Mouse (Mus musculus) CH12.LX (cell line): ENCODE results near the gene Nupr1.
"Not testable (repeated sequence)": the region's sequence is repeated elsewhere in the genome, so short reads cannot be mapped to it uniquely, and the experiment has no call there.

Source experiments
- BHLHE40 ChIP-seq: IDR thresholded peaks from 2 replicates; pipeline ENCODE4 v1.6.1; 2011; ENCODE audit warnings: mild to moderate bottlenecking, low read depth, low read length, improper control_type of control experiment
- CTCF ChIP-seq, 2 experiments: IDR thresholded peaks in 1 of 2; conservative IDR thresholded peaks in 1 of 2; 2 replicates each; pipeline ENCODE4 v1.5.1; 2011 to 2012; ENCODE audit warnings: low read depth in 2 of 2, low read length in 2 of 2, improper control_type of control experiment in 1 of 2, inconsistent platforms in 1 of 2, mild to moderate bottlenecking in 1 of 2, moderate library complexity in 1 of 2
- HCFC1 ChIP-seq: IDR thresholded peaks from 2 replicates; pipeline ENCODE4 v1.6.1; 2012; ENCODE audit warnings: low read depth, mild to moderate bottlenecking, inconsistent platforms, low read length, improper control_type of control experiment
- POLR2A ChIP-seq: IDR thresholded peaks from 2 replicates; pipeline ENCODE4 v1.6.1; 2011; ENCODE audit warnings: low read depth, mild to moderate bottlenecking, improper control_type of control experiment, low read length

DNA sequence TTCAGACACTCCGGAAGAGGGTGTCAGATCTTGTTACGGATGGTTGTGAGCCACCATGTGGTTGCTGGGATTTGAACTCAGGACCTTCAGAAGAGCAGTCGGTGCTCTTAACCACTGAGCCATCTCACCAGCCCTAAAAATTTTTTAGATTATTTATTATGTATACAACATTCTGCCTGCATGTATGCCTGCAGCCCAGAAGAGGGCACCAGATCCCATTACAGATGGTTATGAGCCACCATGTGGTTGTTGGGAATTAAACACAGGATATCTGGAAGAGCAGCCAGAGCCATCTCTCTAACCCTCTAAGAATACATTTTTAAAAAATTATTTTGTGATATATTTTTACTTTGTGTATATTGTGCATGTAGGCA, 12.6 kb upstream of the Nupr1 start:
- peak in 1 of 2 experiments; percentile 76; a peak in 2 of 4 replicates for TF ChIP-seq CTCF (conservative IDR thresholded peaks at IDR 0.05 in 1 of 2, IDR thresholded peaks at IDR 0.05 in 1 of 2; ENCODE audit: low read depth in 2 of 2, low read length in 2 of 2)
- TF ChIP-seq POLR2A, BHLHE40, HCFC1: not testable (repeated sequence)
